Mouse (Mus musculus): Measurements from ENCODE around the gene Gm6482. TPM values are rescaled to one million over a fixed set of nuclear protein-coding genes. Genes with fewer than 3 reads are reported as not detected.
"Not testable (repeated sequence)": the region's sequence is repeated elsewhere in the genome, so short reads cannot be mapped to it uniquely, and the experiment has no call there.

The Gm6482 gene
- total RNA-seq (2017) = not detected in 3 replicates

GRCm38 (mm10) chr14:41408181-41408580, at the start of gene Gm6482:
Gene Gm6482, minus strand, starts transcription at chr14:41408281.
- ATAC-seq (replicated peaks; ENCODE audit: insufficient number of reproducible peaks, low FRiP score, low TSS enrichment, poor library complexity, severe bottlenecking) = not testable (repeated sequence)

- not testable (repeated sequence) for ATAC-seq (replicated peaks; ENCODE audit: insufficient number of reproducible peaks, low FRiP score, low TSS enrichment, poor library complexity, severe bottlenecking)
Observed at GRCm38 (mm10) chr14:41453418-41453817, 45.3 kb upstream of the Gm6482 start, which contains the start of gene Gm7954. Gene Gm7954, minus strand, starts transcription at chr14:41453518.

- ATAC-seq (replicated peaks; ENCODE audit: insufficient number of reproducible peaks, low FRiP score, low TSS enrichment, poor library complexity, severe bottlenecking) = not testable (repeated sequence)
Observed at GRCm38 (mm10) chr14:41425393-41426075, 17.5 kb upstream of the Gm6482 start.

GRCm38 (mm10) chr14:41424694-41425093, 16.6 kb upstream of the Gm6482 start:
- not testable (repeated sequence) for ATAC-seq (replicated peaks; ENCODE audit: insufficient number of reproducible peaks, low FRiP score, low TSS enrichment, poor library complexity, severe bottlenecking)

GRCm38 (mm10) chr14:41386279-41386678, 21.8 kb downstream of the Gm6482 start, which contains the start of gene Gm7945:
Gene Gm7945, minus strand, starts transcription at chr14:41386379.
- ATAC-seq (replicated peaks; ENCODE audit: insufficient number of reproducible peaks, low FRiP score, low TSS enrichment, poor library complexity, severe bottlenecking) = not testable (repeated sequence)

Other genes with a start within 250 kb of the Gm6482 start
- not detected in 3 replicates for gene Sftpd, start 223.1 kb downstream of the Gm6482 start, total RNA-seq (2017)
- not detected in 3 replicates for gene Gm2832, start 129.5 kb downstream of the Gm6482 start, total RNA-seq (2017)
- not detected in 3 replicates for gene Gm5798, start 59.7 kb downstream of the Gm6482 start, total RNA-seq (2017)
- not detected in 3 replicates for gene Gm7945, start 21.9 kb downstream of the Gm6482 start, total RNA-seq (2017)
- gene Gm7954, start 45.2 kb upstream of the Gm6482 start, total RNA-seq (2017) = not detected in 3 replicates
- gene Gm3486, start 81.2 kb upstream of the Gm6482 start, total RNA-seq (2017) = not detected in 3 replicates
- gene Gm7970, start 147.3 kb upstream of the Gm6482 start, total RNA-seq (2017) = not detected in 3 replicates
- gene 1700049E17Rik2, start 164.9 kb upstream of the Gm6482 start, total RNA-seq (2017) = not detected in 3 replicates
- not detected in 3 replicates for gene Gm3072, start 216.3 kb upstream of the Gm6482 start, total RNA-seq (2017)
- gene Gm3676, start 238.2 kb upstream of the Gm6482 start, total RNA-seq (2017) = not detected in 3 replicates

Data from monocyte, adult 5-6 weeks (primary cell).